Mouse (Mus musculus): ENCODE data around the gene Gcgr.

DNA sequence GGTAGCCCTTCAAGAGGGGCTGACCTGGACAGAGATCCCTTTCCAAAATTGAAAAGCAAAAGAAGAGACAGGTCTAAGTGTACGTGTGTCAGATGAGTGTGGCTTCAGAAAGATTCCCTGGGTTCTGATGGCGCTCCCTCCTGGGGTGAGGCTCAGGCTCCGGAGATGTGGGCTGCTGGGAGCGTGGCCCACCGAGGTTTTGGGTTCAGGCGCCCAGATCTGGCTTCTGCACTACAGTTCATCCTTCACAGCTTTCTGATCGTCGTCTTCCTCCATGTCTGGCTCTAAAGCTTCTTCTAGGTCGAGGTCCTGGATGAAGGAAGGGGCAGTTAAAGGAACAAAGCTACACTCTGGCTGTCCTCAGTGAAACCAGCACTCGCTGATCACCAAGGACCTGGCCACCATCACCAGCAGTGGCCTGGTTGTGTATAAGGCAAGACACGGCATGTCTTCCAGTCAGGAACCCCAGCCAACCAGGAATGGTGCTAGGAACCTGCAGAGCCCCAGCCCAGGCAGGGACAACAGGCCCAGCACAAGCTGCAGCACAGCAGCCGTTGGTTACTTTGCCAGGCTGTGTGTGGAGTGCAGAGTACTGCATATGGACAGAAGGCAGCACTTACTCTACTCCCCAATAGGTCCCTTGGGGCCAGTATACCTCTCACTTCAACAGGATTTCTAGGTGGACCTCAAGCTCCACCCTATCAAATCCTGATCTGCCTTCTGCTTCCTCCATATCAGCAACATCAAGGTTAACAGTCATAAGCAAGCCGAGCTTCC is 30.6 kb downstream of the Gcgr start:
- TF ChIP-seq ZNF384 (IDR thresholded peaks at IDR 0.05; ENCODE audit: low read depth, low read length), result no peak
- TF ChIP-seq HCFC1 (IDR thresholded peaks at IDR 0.05; ENCODE audit: borderline replicate concordance, insufficient read depth, low read length), result no peak
- TF ChIP-seq CHD2 (IDR thresholded peaks at IDR 0.05; ENCODE audit: low read depth, low read length), result no peak
- TF ChIP-seq ZC3H11A (IDR thresholded peaks at IDR 0.05; ENCODE audit: borderline replicate concordance, low read depth, low read length), result no peak
- no peak for TF ChIP-seq MAFK (IDR thresholded peaks at IDR 0.05; ENCODE audit: insufficient read depth, low read depth, low read length)
